Mouse (Mus musculus) liver, embryonic 15.5 days (tissue): ENCODE results near the gene Tcf19. TPM values are rescaled to one million over a fixed set of nuclear protein-coding genes. Genes with fewer than 3 reads are reported as not detected.

Experiments used
- ATAC-seq: fragments of 200-750 bp; cut with Nextera tagmentation; 2 replicates; pipeline ENCODE4 v1.8.0; 2017; ENCODE audit warnings: moderate number of reproducible peaks, mild to moderate bottlenecking, moderate library complexity; ENCODE audit not compliant: insufficient read depth
- H3K27ac ChIP-seq: fragments of 300-500 bp; sonication (generic); replicated peaks from 2 replicates; pipeline ENCODE4 v1.5.1; 2015; ENCODE audit warnings: mild to moderate bottlenecking, inconsistent platforms
- H3K27me3 ChIP-seq: fragments of 300-500 bp; sonication (generic); 2 replicates; pipeline ENCODE4 v1.6.1; 2015; ENCODE audit warnings: mild to moderate bottlenecking, inconsistent platforms
- H3K36me3 ChIP-seq: fragments of 300-500 bp; sonication (generic); replicated peaks from 2 replicates; pipeline ENCODE4 v1.6.1; 2015; ENCODE audit warnings: moderate library complexity, mild to moderate bottlenecking, inconsistent platforms
- H3K4me1 ChIP-seq: fragments of 300-500 bp; sonication (generic); replicated peaks from 2 replicates; pipeline ENCODE4 v1.6.1; 2015; ENCODE audit warnings: inconsistent platforms
- H3K4me2 ChIP-seq: fragments of 300-500 bp; sonication (generic); 2 replicates; pipeline ENCODE4 v1.6.1; 2015; ENCODE audit warnings: moderate library complexity, mild to moderate bottlenecking, inconsistent platforms
- H3K4me3 ChIP-seq: fragments of 300-500 bp; sonication (generic); replicated peaks from 2 replicates; pipeline ENCODE4 v1.5.1; 2015; ENCODE audit warnings: mild to moderate bottlenecking, inconsistent platforms
- H3K9ac ChIP-seq: fragments of 300-500 bp; sonication (generic); 2 replicates; pipeline ENCODE4 v1.6.1; 2015; ENCODE audit warnings: moderate library complexity, mild to moderate bottlenecking, inconsistent platforms
- H3K9me3 ChIP-seq: fragments of 300-500 bp; sonication (generic); replicated peaks from 2 replicates; pipeline ENCODE4 v1.6.1; 2016; ENCODE audit warnings: inconsistent platforms
- WGBS: fragments of 180-500 bp; shearing (Covaris S2); methylation state at CpG from one replicate; pipeline ENCODE4 v1.1.7; 2015; ENCODE audit warnings: mixed read lengths; ENCODE audit not compliant: insufficient replicate concordance; 5-methylcytosine and 5-hydroxymethylcytosine counted together
- polyA plus RNA-seq: library from polyadenylated mRNA; unstranded; fragments of >200 nt; fragmentation: Nextera tagmentation; extraction: Ambion mirVana; gene quantifications from 2 replicates; pipeline ENCODE4 v1.2.1, GENCODE M21; 2015

The Tcf19 gene
- polyA plus RNA-seq, 1 experiment from 2014 or later, result 44.6 TPM

DNA sequence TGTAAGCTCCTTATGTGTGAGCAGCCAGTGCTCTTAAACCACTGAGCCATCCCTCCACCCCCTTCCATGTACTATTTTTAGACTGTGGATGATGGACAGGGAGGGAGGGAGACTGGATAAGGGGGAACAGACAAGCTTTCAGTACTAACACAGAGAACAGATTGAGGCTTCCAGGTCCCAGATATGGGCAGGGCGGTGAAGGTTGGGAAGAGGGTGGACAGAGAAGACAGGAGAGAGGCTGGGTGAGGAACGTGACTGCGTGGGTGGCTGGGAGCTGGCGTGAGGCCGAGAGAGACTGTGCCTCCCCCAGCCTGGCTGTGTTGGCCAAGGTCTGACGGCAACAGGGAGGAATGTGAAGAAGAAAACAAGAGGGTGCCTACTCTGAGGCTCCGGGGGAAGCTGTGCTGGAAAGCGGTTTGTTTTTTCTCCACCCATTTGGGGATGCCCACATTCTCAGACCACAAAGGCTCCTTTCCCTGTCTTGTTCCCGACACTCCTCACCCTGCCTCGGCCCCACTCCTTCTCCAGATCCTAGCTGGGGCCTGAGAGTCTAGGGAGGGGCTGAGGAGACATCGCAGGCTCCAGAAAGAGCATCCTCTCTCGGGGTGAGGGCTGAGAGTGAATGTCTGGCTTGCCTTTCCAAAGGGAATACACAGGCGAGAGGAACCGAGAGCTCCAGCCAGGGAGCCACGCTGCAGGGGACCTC lies 33.0 kb upstream of the Tcf19 start:
- Histone ChIP-seq H3K4me3 (no peak overlapping the region), H3K27ac (no peak overlapping the region), H3K9ac (no peak overlapping the region), H3K27me3 (0 out of 2 replicates have a peak, but pooled peaks cover 8% of the 10 kb centered on the region), H3K4me2 (no peak overlapping the region), H3K36me3 (no peaks in the 10 kb centered on the region), H3K4me1 (no peaks in the 10 kb centered on the region), H3K9me3 (no peaks in the 10 kb centered on the region)
- ATAC-seq, result no peak
- WGBS, result 55% methylated on average over 15 of the region's 15 CpGs

DNA sequence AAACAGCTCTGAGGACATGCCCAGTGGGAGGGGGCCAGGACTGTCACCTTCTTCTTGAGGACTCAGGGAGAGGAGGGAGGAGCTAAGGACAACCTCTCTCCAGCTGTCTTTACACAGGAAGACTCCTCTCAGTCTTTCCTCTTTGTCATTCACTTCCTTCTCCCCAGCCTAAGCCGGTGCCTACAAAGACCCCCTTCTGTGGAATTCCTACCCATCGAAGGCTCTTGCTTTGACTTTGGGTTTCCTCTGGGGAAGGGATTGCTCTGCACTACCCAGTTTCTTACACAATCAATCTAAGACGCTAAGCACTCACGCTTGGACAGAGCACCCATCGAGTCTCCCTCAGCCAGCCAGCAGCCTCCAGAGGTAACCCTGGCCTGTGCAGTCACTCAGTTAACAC lies 32.0 kb upstream of the Tcf19 start:
- 0 out of 2 replicates have a peak, but pooled peaks cover 8% of the 10 kb centered on the region for H3K27me3 ChIP-seq
- H3K4me3 ChIP-seq, result no peak overlapping the region
- H3K9ac ChIP-seq, result no peak overlapping the region
- no peak overlapping the region for H3K27ac ChIP-seq
- H3K9me3 ChIP-seq, result no peaks in the 10 kb centered on the region
- H3K4me1 ChIP-seq, result no peaks in the 10 kb centered on the region
- H3K4me2 ChIP-seq, result no peak overlapping the region
- 17% methylated on average over 5 of the region's 5 CpGs for WGBS
- ATAC-seq, result no peak
- H3K36me3 ChIP-seq, result no peaks in the 10 kb centered on the region

DNA sequence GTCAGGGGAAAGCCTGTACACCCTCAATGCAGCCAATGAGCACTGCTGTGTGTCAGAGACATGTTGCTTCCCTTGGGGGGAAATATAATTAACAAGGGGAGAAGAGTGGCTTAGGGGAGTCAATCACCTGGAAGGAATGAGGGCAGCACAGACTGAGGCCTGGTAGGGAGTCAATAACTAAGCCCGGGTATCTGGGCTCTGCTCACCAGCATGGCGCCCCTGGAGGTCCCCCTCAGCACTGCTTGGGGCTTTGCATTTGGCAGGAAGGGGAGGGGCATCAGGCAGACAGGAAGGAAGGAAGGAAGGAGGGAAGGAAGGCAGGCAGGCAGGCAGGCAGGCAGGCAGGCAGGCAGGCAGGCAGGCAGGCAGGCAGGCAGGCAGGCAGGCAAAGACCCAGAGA lies 30.8 kb upstream of the Tcf19 start:
- no peak overlapping the region for H3K4me2 ChIP-seq

DNA sequence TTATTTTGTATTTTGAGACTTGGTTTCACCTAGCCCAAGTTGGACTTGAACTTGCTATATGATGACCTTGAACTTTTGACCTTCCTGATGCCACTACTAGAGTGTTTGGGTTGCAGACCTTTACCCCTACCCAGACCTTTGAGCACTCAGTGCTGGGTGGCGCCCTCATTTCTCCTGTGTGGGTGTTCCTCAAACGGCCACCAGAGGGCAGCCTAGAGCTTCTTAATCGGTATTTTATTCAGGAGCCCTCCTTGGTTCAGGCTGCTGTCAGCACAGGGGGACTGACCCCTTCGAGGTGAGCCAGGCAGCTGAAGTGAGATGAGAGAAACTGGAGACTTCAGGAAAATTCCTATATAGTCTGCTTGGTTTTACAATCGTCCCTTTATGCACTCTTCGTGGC lies 28.1 kb upstream of the Tcf19 start:
- ATAC-seq, result no peak
- no peak overlapping the region for H3K27ac ChIP-seq
- no peak overlapping the region for H3K4me3 ChIP-seq
- no peaks in the 10 kb centered on the region for H3K9me3 ChIP-seq
- no peaks in the 10 kb centered on the region for H3K4me1 ChIP-seq
- 0 out of 2 replicates have a peak, but pooled peaks cover 4% of the 10 kb centered on the region for H3K27me3 ChIP-seq
- WGBS, result 34% methylated on average over 6 of the region's 6 CpGs
- no peak overlapping the region for H3K9ac ChIP-seq
- H3K4me2 ChIP-seq, result no peak overlapping the region
- no peaks in the 10 kb centered on the region for H3K36me3 ChIP-seq

More for the DNA sequence above, 30.8 kb upstream of the Tcf19 start:
- H3K36me3 ChIP-seq, result no peaks in the 10 kb centered on the region
- no peaks in the 10 kb centered on the region for H3K9me3 ChIP-seq
- 58% methylated on average over 2 of the region's 2 CpGs for WGBS
- no peak overlapping the region for H3K9ac ChIP-seq
- no peak overlapping the region for H3K4me3 ChIP-seq
- H3K27me3 ChIP-seq, result 0 out of 2 replicates have a peak, but pooled peaks cover 8% of the 10 kb centered on the region
- no peak overlapping the region for H3K27ac ChIP-seq
- no peaks in the 10 kb centered on the region for H3K4me1 ChIP-seq
- no peak for ATAC-seq

DNA sequence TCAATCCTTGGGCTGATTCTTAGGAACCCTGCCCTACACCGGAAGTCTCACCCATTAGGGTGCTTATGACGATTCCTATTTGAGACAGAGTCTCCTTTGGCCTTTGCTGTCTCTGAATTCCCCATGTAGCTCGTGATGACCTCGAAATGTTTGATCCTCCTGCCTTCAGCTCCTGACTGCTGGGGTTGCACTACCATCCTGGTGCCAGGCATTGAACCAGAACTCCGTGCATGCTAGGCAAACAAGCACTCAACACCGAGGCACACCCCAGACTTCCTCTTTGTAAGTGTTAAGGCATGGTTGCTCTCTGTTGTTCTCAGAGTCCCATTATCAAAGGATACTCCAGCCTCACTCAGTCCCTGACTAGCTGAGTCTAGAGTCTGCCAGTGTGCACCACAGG lies 27.4 kb upstream of the Tcf19 start:
- H3K4me3 ChIP-seq, result no peak overlapping the region
- no peak overlapping the region for H3K27ac ChIP-seq
- no peak for ATAC-seq
- 41% methylated on average over 6 of the region's 6 CpGs for WGBS
- 0 out of 2 replicates have a peak, but pooled peaks cover 7% of the 10 kb centered on the region for H3K27me3 ChIP-seq
- no peaks in the 10 kb centered on the region for H3K36me3 ChIP-seq
- no peak overlapping the region for H3K9ac ChIP-seq
- H3K4me1 ChIP-seq, result no peaks in the 10 kb centered on the region
- no peak overlapping the region for H3K4me2 ChIP-seq
- H3K9me3 ChIP-seq, result no peaks in the 10 kb centered on the region

DNA sequence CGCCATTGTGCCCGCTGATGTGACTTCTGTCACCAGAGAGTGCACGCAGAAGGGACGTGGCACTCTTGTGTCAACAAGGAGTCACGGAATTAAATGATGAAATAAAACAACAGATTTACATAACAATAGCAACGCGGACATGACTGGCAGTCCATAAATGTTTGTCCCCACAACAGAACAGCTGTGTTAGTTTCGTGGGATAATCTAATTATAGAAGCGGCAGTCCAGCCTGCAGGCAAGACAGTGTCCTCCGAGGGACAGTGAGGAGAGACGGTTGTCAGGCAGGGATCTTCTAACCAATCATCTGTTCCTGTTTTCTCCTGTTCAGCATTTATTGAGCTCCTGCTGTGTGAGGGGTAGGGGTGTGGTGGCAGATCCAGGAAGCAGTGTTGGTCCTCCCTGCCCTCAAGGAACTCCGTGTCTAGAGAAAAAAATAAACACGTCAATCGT lies 26.8 kb upstream of the Tcf19 start:
- Histone ChIP-seq H3K4me1 (no peaks in the 10 kb centered on the region), H3K4me2 (no peak overlapping the region), H3K27ac (no peak overlapping the region), H3K36me3 (no peaks in the 10 kb centered on the region), H3K9ac (no peak overlapping the region), H3K27me3 (0 out of 2 replicates have a peak, but pooled peaks cover 7% of the 10 kb centered on the region), H3K4me3 (no peak overlapping the region), H3K9me3 (no peaks in the 10 kb centered on the region)
- WGBS, result 55% methylated on average over 14 of the region's 14 CpGs
- no peak for ATAC-seq

DNA sequence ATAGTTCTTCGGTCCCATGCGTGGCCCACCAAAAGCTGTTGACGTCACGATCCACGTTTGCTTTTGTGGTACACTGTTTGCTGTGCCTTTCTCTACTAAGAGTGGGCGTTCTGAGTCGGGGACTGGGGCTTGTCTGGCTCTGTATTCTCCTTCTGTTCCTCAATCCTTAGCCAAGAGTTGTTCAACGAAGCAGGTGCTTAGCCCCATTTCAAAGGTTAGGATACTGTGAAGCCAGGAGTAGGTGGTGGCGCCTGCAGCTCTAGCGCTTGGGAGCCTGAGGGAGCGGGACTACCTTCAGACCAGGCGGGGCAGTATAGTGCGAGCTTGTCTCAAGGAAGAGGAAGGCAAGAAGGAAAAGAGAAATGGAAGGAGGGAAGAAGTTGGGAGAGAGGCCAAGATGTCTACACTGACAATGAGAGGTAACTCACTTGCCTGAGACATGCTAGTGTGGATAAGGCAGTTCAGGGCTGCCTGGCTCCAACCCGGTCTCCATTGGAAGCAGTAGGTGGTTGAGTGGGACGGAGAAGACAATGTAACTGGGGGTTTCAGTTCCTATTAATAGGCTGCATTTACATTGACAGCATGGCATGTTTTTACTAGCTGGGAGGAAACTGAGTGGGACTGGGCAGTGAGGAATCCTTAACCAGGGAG lies 26.3 kb upstream of the Tcf19 start:
- ATAC-seq, result no peak
- Histone ChIP-seq H3K4me1 (no peaks in the 10 kb centered on the region), H3K4me3 (no peak overlapping the region), H3K27me3 (0 out of 2 replicates have a peak, but pooled peaks cover 7% of the 10 kb centered on the region), H3K9me3 (no peaks in the 10 kb centered on the region), H3K27ac (no peak overlapping the region), H3K36me3 (no peaks in the 10 kb centered on the region), H3K9ac (no peak overlapping the region), H3K4me2 (no peak overlapping the region)
- WGBS, result 65% methylated on average over 15 of the region's 15 CpGs

DNA sequence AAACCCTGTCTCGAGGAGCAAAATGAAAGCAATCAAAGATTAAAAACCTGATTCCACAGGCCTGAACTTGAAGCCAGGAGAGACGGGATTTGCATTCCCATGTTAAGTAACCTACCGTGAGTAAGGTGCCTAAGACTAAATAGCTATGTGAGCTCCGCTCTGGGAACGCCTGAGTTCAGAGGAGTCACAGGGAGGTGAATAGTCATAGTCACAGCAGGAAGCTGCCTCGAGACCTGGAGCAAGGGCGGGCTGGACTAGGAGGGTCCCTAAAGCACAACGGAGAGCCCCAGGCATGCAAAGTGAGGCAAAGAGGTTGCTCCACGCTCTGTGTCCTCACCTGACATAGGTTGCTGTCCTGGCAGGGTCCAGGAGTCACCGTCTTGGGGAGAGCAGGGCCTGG lies 22.9 kb upstream of the Tcf19 start:
- no peak overlapping the region for H3K4me3 ChIP-seq
- 0 out of 2 replicates have a peak, but pooled peaks cover 3% of the 10 kb centered on the region for H3K27me3 ChIP-seq
- no peak overlapping the region for H3K27ac ChIP-seq
- H3K9me3 ChIP-seq, result no peaks in the 10 kb centered on the region
- 45% methylated on average over 10 of the region's 10 CpGs for WGBS
- no peaks in the 10 kb centered on the region for H3K4me1 ChIP-seq
- no peaks in the 10 kb centered on the region for H3K36me3 ChIP-seq
- H3K9ac ChIP-seq, result no peak overlapping the region
- no peak overlapping the region for H3K4me2 ChIP-seq
- ATAC-seq, result no peak

DNA sequence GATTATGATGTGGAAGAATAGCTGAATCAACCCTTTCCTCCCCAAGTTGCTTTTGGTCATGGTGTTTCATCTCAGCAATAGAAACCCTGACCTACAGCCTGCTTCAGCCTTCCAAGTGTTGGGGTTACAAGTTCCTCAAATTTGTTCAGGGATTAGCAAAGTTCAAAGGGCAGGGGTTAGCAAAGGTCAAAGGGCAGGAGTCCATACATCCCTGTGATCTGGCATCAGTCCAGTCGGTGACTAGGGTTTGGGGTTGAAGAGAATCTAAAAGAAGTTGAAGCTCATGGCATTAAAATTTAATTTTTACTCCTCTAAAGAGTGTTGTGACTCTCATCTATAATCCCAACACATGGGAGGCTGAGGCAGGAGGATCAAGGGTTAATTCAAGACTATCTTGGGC lies 21.9 kb upstream of the Tcf19 start:
- no peak for ATAC-seq
- Histone ChIP-seq H3K9ac (no peak overlapping the region), H3K9me3 (no peaks in the 10 kb centered on the region), H3K27ac (no peak overlapping the region), H3K4me1 (no peaks in the 10 kb centered on the region), H3K4me2 (no peak overlapping the region), H3K4me3 (no peak overlapping the region), H3K27me3 (peaks cover 4% of the 10 kb centered on the region; the same call in 1 of the 2 replicates), H3K36me3 (no peaks in the 10 kb centered on the region)
- 60% methylated on average over 1 of the region's 1 CpGs for WGBS

DNA sequence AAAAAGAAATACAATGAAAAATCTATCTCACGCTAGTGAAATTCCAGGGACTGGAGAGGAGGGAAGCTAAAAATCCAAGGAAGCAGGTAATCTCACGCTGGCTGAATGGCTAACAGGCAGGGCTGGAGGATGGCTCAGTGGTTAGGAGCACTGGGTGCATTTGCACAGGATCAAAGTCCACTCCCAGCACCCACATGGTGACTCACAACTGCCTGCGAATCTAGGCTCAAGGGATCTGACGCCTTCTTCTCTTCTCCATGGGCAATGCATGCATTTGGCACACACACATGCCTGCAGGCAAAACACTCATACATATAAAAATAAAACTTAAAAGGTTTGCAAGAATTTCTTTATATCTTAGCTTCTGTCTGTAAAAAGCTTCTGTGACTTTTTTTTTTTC lies 20.8 kb upstream of the Tcf19 start:
- no peak overlapping the region for H3K4me3 ChIP-seq
- no peak for ATAC-seq
- 62% methylated on average over 4 of the region's 4 CpGs for WGBS
- no peaks in the 10 kb centered on the region for H3K9me3 ChIP-seq
- no peak overlapping the region for H3K4me2 ChIP-seq
- no peaks in the 10 kb centered on the region for H3K4me1 ChIP-seq
- peaks cover 9% of the 10 kb centered on the region; the same call in 1 of the 2 replicates for H3K27me3 ChIP-seq
- H3K27ac ChIP-seq, result no peak overlapping the region
- H3K9ac ChIP-seq, result no peak overlapping the region
- H3K36me3 ChIP-seq, result no peaks in the 10 kb centered on the region

DNA sequence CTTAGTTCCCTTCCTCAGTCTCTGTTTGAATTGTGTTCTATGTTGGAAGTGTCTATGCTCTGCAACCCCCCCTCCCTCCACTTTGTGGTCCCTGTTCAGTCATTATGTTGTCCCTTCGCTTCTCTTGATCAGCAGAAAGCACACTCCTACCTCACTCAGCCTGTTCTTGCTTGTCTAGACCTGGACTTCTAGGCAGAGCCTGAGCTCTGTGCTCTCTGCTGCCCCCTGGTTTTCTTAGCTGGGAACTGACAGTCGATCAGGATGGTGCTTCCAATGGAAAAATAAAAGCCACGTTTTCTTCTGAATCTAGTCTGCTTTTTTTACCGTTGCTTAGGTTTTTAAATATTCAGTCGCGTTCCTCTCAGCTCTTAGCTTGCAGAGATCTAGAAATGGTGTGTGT lies 17.7 kb upstream of the Tcf19 start:
- no peaks in the 10 kb centered on the region for H3K9me3 ChIP-seq
- no peak overlapping the region for H3K4me2 ChIP-seq
- H3K9ac ChIP-seq, result no peak overlapping the region
- no peaks in the 10 kb centered on the region for H3K4me1 ChIP-seq
- no peak overlapping the region for H3K4me3 ChIP-seq
- H3K27me3 ChIP-seq, result peaks cover 9% of the 10 kb centered on the region; the same call in 1 of the 2 replicates
- ATAC-seq, result no peak
- 8% methylated on average over 6 of the region's 6 CpGs for WGBS
- H3K36me3 ChIP-seq, result peaks cover 15% of the 10 kb centered on the region; the same call in 1 of the 2 replicates
- no peak overlapping the region for H3K27ac ChIP-seq
